Mouse (Mus musculus): ENCODE measurements at regions not wholly inside any gene's neighbourhood (a gene's known extent, or its start where the extent isn't known, plus 50 kb on each side); places are given as distances from the start of the nearest gene placed in this dataset.

GRCm38 (mm10) chr17:7680658-7681057 is 146.4 kb downstream of the Fndc1 start:
- DNase-seq: no peak

- DNase-seq: no peak
Measured at GRCm38 (mm10) chr17:7679786-7680185, 147.3 kb downstream of the Fndc1 start.

- DNase-seq: no peak
Measured at GRCm38 (mm10) chr17:7678898-7679297, 148.2 kb downstream of the Fndc1 start.

- DNase-seq: no peak
Measured at GRCm38 (mm10) chr17:7677796-7678195, 149.3 kb downstream of the Fndc1 start.

GRCm38 (mm10) chr17:7677301-7677700 is 149.8 kb downstream of the Fndc1 start:
- DNase-seq: no peak

- no peak for DNase-seq
Measured at GRCm38 (mm10) chr17:7676776-7677175, 150.3 kb downstream of the Fndc1 start.

- DNase-seq: no peak
Measured at GRCm38 (mm10) chr17:7674511-7674910, 152.6 kb downstream of the Fndc1 start.

- no peak for DNase-seq
Measured at GRCm38 (mm10) chr17:7667826-7668225, 159.3 kb downstream of the Fndc1 start.

GRCm38 (mm10) chr17:7666781-7667398 is 160.2 kb downstream of the Fndc1 start:
- DNase-seq: no peak

GRCm38 (mm10) chr17:7666207-7666606 is 160.9 kb downstream of the Fndc1 start:
- DNase-seq: no peak

- DNase-seq: no peak
Measured at GRCm38 (mm10) chr17:7665686-7666085, 161.4 kb downstream of the Fndc1 start.

- DNase-seq: peak; percentile 15
Measured at GRCm38 (mm10) chr17:7663896-7664880, 162.9 kb downstream of the Fndc1 start.

- DNase-seq: no peak
Measured at GRCm38 (mm10) chr17:7656503-7656902, 170.6 kb downstream of the Fndc1 start.

- no peak for DNase-seq
Measured at GRCm38 (mm10) chr17:7655966-7656365, 171.1 kb downstream of the Fndc1 start.

GRCm38 (mm10) chr17:7654064-7654564 is 173.0 kb downstream of the Fndc1 start:
- DNase-seq: no peak

GRCm38 (mm10) chr17:7652037-7652436 is 175.1 kb downstream of the Fndc1 start:
- DNase-seq: no peak

GRCm38 (mm10) chr17:7650417-7650816 is 176.7 kb downstream of the Fndc1 start:
- no peak for DNase-seq

- DNase-seq: no peak
Measured at GRCm38 (mm10) chr17:7644857-7645481, 182.1 kb downstream of the Fndc1 start.

GRCm38 (mm10) chr17:7643640-7644039 is 183.5 kb downstream of the Fndc1 start:
- DNase-seq: no peak

GRCm38 (mm10) chr17:7642442-7642887 is 184.6 kb downstream of the Fndc1 start:
- peak; percentile 74 for DNase-seq

GRCm38 (mm10) chr17:7634291-7634664 is 192.8 kb downstream of the Fndc1 start:
- no peak for DNase-seq

GRCm38 (mm10) chr17:7633382-7634290 is 193.5 kb downstream of the Fndc1 start:
- DNase-seq: no peak

Data from adrenal gland, adult 8-10 months (tissue).